Mouse (Mus musculus): ENCODE measurements around the gene Ssr2. TPM values are rescaled to one million over a fixed set of nuclear protein-coding genes. Genes with fewer than 3 reads are reported as not detected.

The Ssr2 gene
- polyA plus RNA-seq (2015; fragmentation: Nextera tagmentation; extraction: Ambion mirVana) = 306 and 384 TPM in 2 replicates

GRCm38 (mm10) chr3:88575540-88575939 is at the start of gene Ssr2:
TSS of gene Ssr2 (plus strand) at chr3:88575876.
- WGBS = 84% methylated on average over 3 of the region's 3 CpGs

GRCm38 (mm10) chr3:88526157-88527131 is 49.2 kb upstream of the Ssr2 start:
- ATAC-seq (peak; percentile 88), DNase-seq (ENCODE audit: low spot score) (peak; percentile 96)
- Histone ChIP-seq H3K27me3 (replicated peaks; ENCODE audit: insufficient read depth, low read length) (no peaks in the 10 kb centered on the region), H3K36me3 (ENCODE audit: insufficient read depth, low read length) (no peaks in the 10 kb centered on the region), H3K27ac (ENCODE audit: low read length) (no peak overlapping the region), H3K4me1 (ENCODE audit: insufficient read depth, low read depth, low read length) (peaks cover 7% of the 10 kb centered on the region; the same call in 1 of the 2 replicates), H3K4me2 (replicated peaks; ENCODE audit: low read depth, low read length) (no peak overlapping the region), H3K4me3 (ENCODE audit: low read depth, low read length) (no peak overlapping the region), H3K9me3 (ENCODE audit: low read length) (no peaks in the 10 kb centered on the region), H3K9ac (replicated peaks; ENCODE audit: low read depth) (no peak overlapping the region; the same call in 1 of the 2 replicates)
- TF ChIP-seq EP300 (IDR thresholded peaks at IDR 0.05) (no peak), CTCF (IDR thresholded peaks at IDR 0.05) (peak; percentile 100)
- WGBS = 30% methylated on average over 17 of the region's 17 CpGs

More at GRCm38 (mm10) chr3:88575540-88575939, at the start of gene Ssr2:
- ATAC-seq (no peak), DNase-seq (ENCODE audit: low spot score) (no peak)
- H3K4me1 ChIP-seq (ENCODE audit: insufficient read depth, low read depth, low read length) = peaks cover 7% of the 10 kb centered on the region; the same call in 1 of the 2 replicates
- no peaks in the 10 kb centered on the region for H3K27me3 ChIP-seq (replicated peaks; ENCODE audit: insufficient read depth, low read length)
- no peak within 1 kb of the TSS for H3K4me3 ChIP-seq (ENCODE audit: low read depth, low read length)
- no peak within 1 kb of the TSS for H3K9ac ChIP-seq (replicated peaks; ENCODE audit: low read depth)
- no peak within 1 kb of the TSS for H3K27ac ChIP-seq (ENCODE audit: low read length)
- no peaks in the 10 kb centered on the region for H3K9me3 ChIP-seq (ENCODE audit: low read length)
- no peaks in the 10 kb centered on the region for H3K36me3 ChIP-seq (ENCODE audit: insufficient read depth, low read length)
- TF ChIP-seq CTCF (IDR thresholded peaks at IDR 0.05) (no peak), EP300 (IDR thresholded peaks at IDR 0.05) (no peak)
- no peak within 1 kb of the TSS for H3K4me2 ChIP-seq (replicated peaks; ENCODE audit: low read depth, low read length)

- Histone ChIP-seq H3K36me3 (ENCODE audit: insufficient read depth, low read length) (no peaks in the 10 kb centered on the region), H3K9ac (replicated peaks; ENCODE audit: low read depth) (no peak overlapping the region), H3K4me2 (replicated peaks; ENCODE audit: low read depth, low read length) (no peak overlapping the region), H3K4me1 (ENCODE audit: insufficient read depth, low read depth, low read length) (peaks cover 7% of the 10 kb centered on the region; the same call in 1 of the 2 replicates), H3K9me3 (ENCODE audit: low read length) (no peaks in the 10 kb centered on the region), H3K4me3 (ENCODE audit: low read depth, low read length) (no peak overlapping the region), H3K27ac (ENCODE audit: low read length) (no peak overlapping the region), H3K27me3 (replicated peaks; ENCODE audit: insufficient read depth, low read length) (no peaks in the 10 kb centered on the region)
- WGBS = 51% methylated on average over 8 of the region's 8 CpGs
- TF ChIP-seq CTCF (IDR thresholded peaks at IDR 0.05) = no peak
- no peak for TF ChIP-seq EP300 (IDR thresholded peaks at IDR 0.05)
- DNase-seq (ENCODE audit: low spot score) (no peak), ATAC-seq (no peak)
Observed at GRCm38 (mm10) chr3:88527565-88527964, 48.1 kb upstream of the Ssr2 start.

DNA sequence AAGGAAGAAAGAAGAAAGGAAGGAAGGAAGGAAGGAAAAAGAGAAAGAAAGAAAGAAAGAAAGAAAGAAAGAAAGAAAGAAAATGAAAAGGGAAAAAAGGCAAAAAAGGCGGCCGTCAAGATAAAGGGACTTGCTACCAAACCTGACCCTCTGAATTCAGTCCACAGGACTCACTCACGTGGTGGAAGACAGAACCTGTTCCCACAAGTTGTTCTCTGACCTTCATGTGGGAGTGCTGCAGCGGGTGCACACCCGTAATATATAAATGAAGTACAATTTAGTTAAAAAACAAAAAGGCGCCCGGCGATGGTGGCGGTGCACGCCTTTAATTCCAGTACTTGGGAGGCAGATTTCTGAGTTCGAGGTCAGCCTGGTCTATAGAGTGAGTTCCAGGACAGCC is 47.0 kb upstream of the Ssr2 start:
- 86% methylated on average over 11 of the region's 11 CpGs for WGBS
- H3K36me3 ChIP-seq (ENCODE audit: insufficient read depth, low read length) = no peaks in the 10 kb centered on the region
- H3K9me3 ChIP-seq (ENCODE audit: low read length) = no peaks in the 10 kb centered on the region
- no peak overlapping the region for H3K27ac ChIP-seq (ENCODE audit: low read length)
- no peak overlapping the region for H3K4me2 ChIP-seq (replicated peaks; ENCODE audit: low read depth, low read length)
- ATAC-seq = no peak
- TF ChIP-seq EP300 (IDR thresholded peaks at IDR 0.05) (no peak), CTCF (IDR thresholded peaks at IDR 0.05) (no peak)
- H3K4me3 ChIP-seq (ENCODE audit: low read depth, low read length) = no peak overlapping the region
- H3K27me3 ChIP-seq (replicated peaks; ENCODE audit: insufficient read depth, low read length) = no peaks in the 10 kb centered on the region
- H3K4me1 ChIP-seq (ENCODE audit: insufficient read depth, low read depth, low read length) = peaks cover 8% of the 10 kb centered on the region; the same call in 1 of the 2 replicates
- no peak overlapping the region for H3K9ac ChIP-seq (replicated peaks; ENCODE audit: low read depth)
- no peak for DNase-seq (ENCODE audit: low spot score)

GRCm38 (mm10) chr3:88529204-88530000 is 46.3 kb upstream of the Ssr2 start:
- TF ChIP-seq CTCF (IDR thresholded peaks at IDR 0.05) = no peak
- TF ChIP-seq EP300 (IDR thresholded peaks at IDR 0.05) = no peak
- no peaks in the 10 kb centered on the region for H3K27me3 ChIP-seq (replicated peaks; ENCODE audit: insufficient read depth, low read length)
- peaks cover 10% of the 10 kb centered on the region; the same call in 1 of the 2 replicates for H3K4me1 ChIP-seq (ENCODE audit: insufficient read depth, low read depth, low read length)
- DNase-seq (ENCODE audit: low spot score) (no peak), ATAC-seq (no peak)
- WGBS = 45% methylated on average over 7 of the region's 7 CpGs
- H3K9ac ChIP-seq (replicated peaks; ENCODE audit: low read depth) = no peak overlapping the region
- H3K36me3 ChIP-seq (ENCODE audit: insufficient read depth, low read length) = no peaks in the 10 kb centered on the region
- no peaks in the 10 kb centered on the region for H3K9me3 ChIP-seq (ENCODE audit: low read length)
- H3K4me2 ChIP-seq (replicated peaks; ENCODE audit: low read depth, low read length) = no peak overlapping the region
- H3K4me3 ChIP-seq (ENCODE audit: low read depth, low read length) = no peak overlapping the region
- no peak overlapping the region for H3K27ac ChIP-seq (ENCODE audit: low read length)

Data from lung, postnatal 0 days (tissue).